Mouse (Mus musculus) neutrophil, adult 83 days (primary cell): ENCODE measurements around the gene Olfr201. TPM values are rescaled to one million over a fixed set of nuclear protein-coding genes. Genes with fewer than 3 reads are reported as not detected.

Experiments used
- total RNA-seq, 2 experiments: library from RNA; stranded (reverse); gene quantifications; one replicate each; pipeline ENCODE4 v1.2.4; 2023

Gene Olfr201
- total RNA-seq, result not detected

DNA sequence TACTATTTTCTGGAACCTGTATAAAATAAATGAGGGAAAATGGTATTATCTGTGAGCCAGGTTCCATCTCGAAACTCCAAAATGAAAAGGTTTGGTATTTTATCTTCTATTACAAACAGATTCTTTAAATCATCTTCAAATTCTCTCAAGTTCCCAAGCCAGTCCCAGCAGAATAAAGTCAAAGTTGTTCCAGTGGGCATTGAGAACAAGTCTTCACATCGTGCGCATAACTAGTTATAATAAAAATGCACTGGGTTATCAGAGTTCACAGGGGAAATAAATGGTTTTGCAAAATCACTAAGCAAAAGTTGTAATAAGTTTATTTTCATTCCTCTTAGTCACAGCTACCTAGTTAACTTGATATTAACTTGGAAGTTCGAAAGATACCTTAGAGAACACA lies at the start of gene Olfr201:
Gene Olfr201, minus strand, starts transcription at position 101 of the 400 bp plus-strand sequence.

DNA sequence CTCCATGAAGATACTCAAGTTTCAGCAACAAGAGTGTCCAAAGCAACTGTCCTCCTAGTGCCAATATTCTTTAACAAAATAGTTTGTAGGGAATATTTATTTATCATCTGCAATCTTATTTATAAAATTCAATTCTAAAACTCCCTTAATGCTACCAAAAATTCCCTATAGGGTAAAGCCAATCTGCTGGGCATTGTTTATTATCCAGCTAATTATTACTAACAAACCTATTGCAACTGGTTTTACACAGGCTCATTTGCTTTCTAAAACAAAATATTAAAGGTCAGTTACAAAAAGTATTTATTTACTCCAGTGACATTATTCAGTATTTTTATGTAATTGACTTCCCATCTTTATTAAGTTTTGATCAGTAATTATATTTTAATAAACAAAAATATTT lies 45.7 kb upstream of the Olfr201 start, which contains the start of gene Olfr204:
Gene Olfr204, minus strand, starts transcription at position 101 of the 400 bp plus-strand sequence.

DNA sequence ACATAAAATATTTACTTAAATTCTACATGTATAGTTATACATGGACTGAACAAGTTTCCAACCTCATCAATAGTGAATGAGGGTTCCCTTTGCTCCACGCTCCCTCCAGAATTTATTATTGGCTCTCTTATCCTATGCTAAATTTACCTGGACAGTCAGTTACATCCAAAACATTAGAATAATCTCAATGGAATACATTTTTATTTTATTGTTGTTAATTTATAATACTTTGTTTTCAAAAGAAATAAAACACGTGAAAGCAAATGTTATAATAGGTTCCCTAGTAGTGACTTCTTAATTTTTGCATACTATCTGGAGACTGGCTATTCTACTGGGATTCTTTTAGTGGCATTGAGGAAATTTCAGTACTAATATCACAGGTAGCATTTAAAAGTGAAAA lies 26.1 kb upstream of the Olfr201 start, which contains the start of gene Olfr203:
Gene Olfr203, plus strand, starts transcription at position 301 of the 400 bp plus-strand sequence.

DNA sequence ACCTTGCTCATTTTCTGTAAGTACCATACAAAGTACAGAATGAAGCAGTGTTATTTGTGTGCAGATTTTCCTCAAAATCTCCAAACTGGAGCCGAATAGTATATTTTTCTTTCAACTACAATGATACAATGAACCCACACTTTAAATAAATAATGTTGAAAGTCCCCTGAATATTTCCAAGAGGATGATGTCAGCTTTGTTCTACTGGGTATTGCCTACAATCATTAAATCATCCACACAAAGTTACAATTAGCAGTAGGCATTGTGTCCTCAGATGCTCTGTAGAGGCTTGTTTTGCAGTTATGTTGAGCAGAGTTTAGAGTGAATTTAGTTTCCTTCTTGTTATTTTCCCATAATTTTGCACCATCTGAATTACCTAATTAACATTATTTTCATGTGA lies 14.3 kb upstream of the Olfr201 start, which contains the start of gene Olfr202:
Gene Olfr202, minus strand, starts transcription at position 101 of the 400 bp plus-strand sequence.

GRCm38 (mm10) chr16:59219667-59220066 lies 52.8 kb downstream of the Olfr201 start, which contains the start of gene Olfr199:
Olfr199 (minus strand) TSS chr16:59219767.

Other genes with a start within 250 kb of the Olfr201 start
- gene Olfr186, start 242.3 kb downstream of the Olfr201 start, total RNA-seq, result not detected
- gene Olfr187, start 232.9 kb downstream of the Olfr201 start, total RNA-seq, result not detected
- not detected for gene Olfr190, start 194.6 kb downstream of the Olfr201 start, total RNA-seq
- not detected for gene Olfr191, start 182.8 kb downstream of the Olfr201 start, total RNA-seq
- gene Olfr193, start 160.8 kb downstream of the Olfr201 start, total RNA-seq, result not detected
- gene Olfr194, start 151.6 kb downstream of the Olfr201 start, total RNA-seq, result not detected
- gene Olfr195, start 125.6 kb downstream of the Olfr201 start, total RNA-seq, result not detected
- gene Olfr196, start 102.2 kb downstream of the Olfr201 start, total RNA-seq, result not detected
- gene Olfr198, start 69.1 kb downstream of the Olfr201 start, total RNA-seq, result not detected
- not detected for gene Olfr199, start 52.9 kb downstream of the Olfr201 start, total RNA-seq
- gene Olfr202, start 14.2 kb upstream of the Olfr201 start, total RNA-seq, result not detected
- gene Olfr203, start 26.2 kb upstream of the Olfr201 start, total RNA-seq, result not detected
- gene Olfr204, start 45.6 kb upstream of the Olfr201 start, total RNA-seq, result not detected
- not detected for gene Olfr205, start 58.5 kb upstream of the Olfr201 start, total RNA-seq
- gene Olfr206, start 76.6 kb upstream of the Olfr201 start, total RNA-seq, result not detected
- not detected for gene Olfr209, start 91.4 kb upstream of the Olfr201 start, total RNA-seq
- not detected for gene Gabrr3, start 134.7 kb upstream of the Olfr201 start, total RNA-seq
- gene Riox2, start 199.1 kb upstream of the Olfr201 start, total RNA-seq, result 10 to 100 TPM; 18.0 to 18.5 TPM